Mouse (Mus musculus) frontal cortex, adult 2 months (tissue): ENCODE results near the gene Wfikkn2. TPM values are rescaled to one million over a fixed set of nuclear protein-coding genes. Genes with fewer than 3 reads are reported as not detected.

Source experiments
- DNase-seq, 2 experiments: peaks; one replicate each; pipeline ENCODE4 v3.0.0; 2022; ENCODE audit warnings: low spot score in 1 of 2; ENCODE audit errors: extremely low spot score in 1 of 2
- polyA plus RNA-seq: library from polyadenylated mRNA; depleted of rRNA; stranded (reverse); fragments of >200 nt; gene quantifications from 2 replicates; pipeline ENCODE4 v1.2.3, GENCODE M21; 2012

Wfikkn2 gene
- polyA plus RNA-seq, 1 experiment, result 1.3 TPM

- no peak for DNase-seq
Observed at GRCm38 (mm10) chr11:94228416-94228815, 17.4 kb downstream of the Wfikkn2 start.

- DNase-seq, result peak; percentile 54 to 82
Observed at GRCm38 (mm10) chr11:94225985-94226384, 19.8 kb downstream of the Wfikkn2 start.

- no peak for DNase-seq
Observed at GRCm38 (mm10) chr11:94223531-94223930, 22.3 kb downstream of the Wfikkn2 start.

- DNase-seq, result no peak
Observed at GRCm38 (mm10) chr11:94221257-94221656, 24.5 kb downstream of the Wfikkn2 start.

GRCm38 (mm10) chr11:94216247-94216646, 29.6 kb downstream of the Wfikkn2 start:
- no peak for DNase-seq

GRCm38 (mm10) chr11:94215581-94215980, 30.2 kb downstream of the Wfikkn2 start:
- no peak for DNase-seq

- no peak for DNase-seq
Observed at GRCm38 (mm10) chr11:94213735-94214594, 31.8 kb downstream of the Wfikkn2 start.

GRCm38 (mm10) chr11:94212997-94213396, 32.8 kb downstream of the Wfikkn2 start:
- DNase-seq, result no peak

- DNase-seq, result no peak
Observed at GRCm38 (mm10) chr11:94212489-94212836, 33.3 kb downstream of the Wfikkn2 start.

- peak in 1 of 2 experiments; percentile 63 for DNase-seq
Observed at GRCm38 (mm10) chr11:94211651-94212488, 33.9 kb downstream of the Wfikkn2 start.

- DNase-seq, result peak; percentile 98 to 99
Observed at GRCm38 (mm10) chr11:94211124-94211603, 34.6 kb downstream of the Wfikkn2 start, which contains the start of gene Tob1. Tob1 (plus strand) TSS chr11:94211454.

GRCm38 (mm10) chr11:94210191-94211086, 35.4 kb downstream of the Wfikkn2 start:
- peak; percentile 94 to 95 for DNase-seq

GRCm38 (mm10) chr11:94209695-94210131, 36.1 kb downstream of the Wfikkn2 start:
- peak; percentile 58 to 60 for DNase-seq

- DNase-seq, result no peak
Observed at GRCm38 (mm10) chr11:94208811-94209675, 36.8 kb downstream of the Wfikkn2 start.

GRCm38 (mm10) chr11:94206398-94207114, 39.2 kb downstream of the Wfikkn2 start:
- no peak for DNase-seq

- no peak for DNase-seq
Observed at GRCm38 (mm10) chr11:94203066-94203465, 42.7 kb downstream of the Wfikkn2 start.

GRCm38 (mm10) chr11:94202106-94202505, 43.7 kb downstream of the Wfikkn2 start:
- no peak for DNase-seq

- no peak for DNase-seq
Observed at GRCm38 (mm10) chr11:94200422-94200821, 45.4 kb downstream of the Wfikkn2 start.

- no peak for DNase-seq
Observed at GRCm38 (mm10) chr11:94199771-94200170, 46.0 kb downstream of the Wfikkn2 start.
